Mouse (Mus musculus): Measurements from ENCODE around the gene Glb1l. TPM values are rescaled to one million over a fixed set of nuclear protein-coding genes. Genes with fewer than 3 reads are reported as not detected.
A peak's percentile ranks its signal among the peaks of the same experiment; 100 is the strongest.

Glb1l gene
- total and polyA plus RNA-seq, 2 experiments from 2014 or later, result 15.3 to 15.5 TPM

DNA sequence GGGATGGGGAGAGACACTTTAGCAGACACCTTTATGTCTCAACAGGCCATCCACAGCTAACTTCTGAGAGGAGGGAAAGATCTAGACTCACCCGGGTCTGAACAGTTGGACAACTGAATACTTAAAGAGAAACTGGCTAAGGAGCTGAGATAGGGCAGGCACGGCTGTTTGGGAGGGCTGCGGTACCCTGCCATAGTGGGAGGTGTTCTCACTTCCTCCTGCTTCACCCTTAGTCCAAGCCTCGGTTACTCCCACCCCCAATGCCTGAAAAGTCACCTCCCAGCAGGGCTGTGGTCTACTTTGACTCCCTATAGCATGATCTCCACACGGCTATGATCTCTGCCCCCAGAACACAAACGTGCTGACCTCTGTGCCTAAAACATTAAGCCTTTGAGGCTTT, 12.9 kb upstream of the Glb1l start:
- Histone ChIP-seq H3K27ac (no peak overlapping the region), H3K9ac (replicated peaks; ENCODE audit: low read length) (no peak overlapping the region), H3K4me1 (ENCODE audit: insufficient read depth, low read length) (peaks cover 5% of the 10 kb centered on the region), H3K4me3 (ENCODE audit: low read length) (no peak overlapping the region), H3K9me3 (ENCODE audit: low read length) (no peaks in the 10 kb centered on the region), H3K4me2 (ENCODE audit: low read depth, low read length) (no peak overlapping the region), H3K36me3 (ENCODE audit: insufficient read depth, low read length) (no peaks in the 10 kb centered on the region), H3K27me3 (ENCODE audit: insufficient read depth, low read length) (peaks cover 13% of the 10 kb centered on the region; the same call in 1 of the 2 replicates)
- DNase-seq (ENCODE audit: low spot score) (no peak), ATAC-seq (no peak)
- TF ChIP-seq CTCF (IDR thresholded peaks at IDR 0.05; ENCODE audit: low read depth), result no peak
- WGBS, result 74% methylated on average over 6 of the region's 6 CpGs

DNA sequence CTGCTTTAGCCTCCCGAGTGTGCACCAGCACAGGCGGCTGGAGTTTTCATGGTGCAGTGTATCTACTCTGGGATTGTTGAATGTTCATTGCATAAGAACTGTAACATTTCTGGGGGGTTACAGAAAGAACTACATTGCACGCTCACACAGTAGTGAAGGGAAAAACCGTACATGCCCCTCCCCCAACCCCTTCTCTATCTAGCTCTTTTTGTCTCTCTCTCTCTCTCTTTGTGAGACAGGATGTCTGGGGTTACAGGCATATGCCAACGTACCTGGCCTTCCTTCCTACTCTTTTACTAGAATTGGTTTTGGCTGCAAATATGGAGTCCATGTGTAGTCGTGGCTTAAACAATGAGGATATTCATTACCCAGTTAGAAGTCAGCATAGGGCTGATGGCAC, 12.3 kb upstream of the Glb1l start:
- Histone ChIP-seq H3K36me3 (ENCODE audit: insufficient read depth, low read length) (no peaks in the 10 kb centered on the region), H3K4me3 (ENCODE audit: low read length) (no peak overlapping the region), H3K27me3 (ENCODE audit: insufficient read depth, low read length) (peaks cover 13% of the 10 kb centered on the region; the same call in 1 of the 2 replicates), H3K27ac (no peak overlapping the region), H3K4me2 (ENCODE audit: low read depth, low read length) (no peak overlapping the region), H3K9me3 (ENCODE audit: low read length) (no peaks in the 10 kb centered on the region), H3K4me1 (ENCODE audit: insufficient read depth, low read length) (peaks cover 5% of the 10 kb centered on the region), H3K9ac (replicated peaks; ENCODE audit: low read length) (no peak overlapping the region)
- DNase-seq (ENCODE audit: low spot score) (no peak), ATAC-seq (no peak)
- WGBS, result 84% methylated on average over 6 of the region's 6 CpGs
- TF ChIP-seq CTCF (IDR thresholded peaks at IDR 0.05; ENCODE audit: low read depth), result no peak

DNA sequence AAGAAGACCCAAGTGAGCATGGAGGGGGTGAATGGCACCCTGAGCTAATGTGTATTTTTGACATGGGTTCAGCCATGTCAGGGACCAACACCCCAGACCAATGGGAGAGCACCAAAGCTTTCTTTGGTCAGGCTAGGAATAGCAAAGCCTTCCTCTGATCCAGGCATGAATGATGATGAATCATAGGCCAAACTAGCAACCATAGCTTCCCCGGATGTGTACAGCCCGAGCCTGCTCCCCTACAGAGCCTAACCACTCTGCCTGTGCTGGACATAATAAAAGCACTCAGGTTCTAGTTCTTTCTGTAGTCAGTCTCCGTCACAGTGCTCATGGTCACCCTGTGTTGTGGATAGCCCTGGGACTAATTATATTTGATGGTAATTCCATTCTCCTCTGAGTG, 10.9 kb upstream of the Glb1l start:
- WGBS, result 84% methylated on average over 3 of the region's 3 CpGs
- Histone ChIP-seq H3K4me1 (ENCODE audit: insufficient read depth, low read length) (peaks cover 5% of the 10 kb centered on the region), H3K27ac (no peak overlapping the region), H3K4me2 (ENCODE audit: low read depth, low read length) (no peak overlapping the region), H3K9me3 (ENCODE audit: low read length) (no peaks in the 10 kb centered on the region), H3K4me3 (ENCODE audit: low read length) (no peak overlapping the region), H3K9ac (replicated peaks; ENCODE audit: low read length) (no peak overlapping the region), H3K36me3 (ENCODE audit: insufficient read depth, low read length) (no peaks in the 10 kb centered on the region), H3K27me3 (ENCODE audit: insufficient read depth, low read length) (peaks cover 13% of the 10 kb centered on the region; the same call in 1 of the 2 replicates)
- ATAC-seq (no peak), DNase-seq (ENCODE audit: low spot score) (no peak)
- no peak for TF ChIP-seq CTCF (IDR thresholded peaks at IDR 0.05; ENCODE audit: low read depth)

DNA sequence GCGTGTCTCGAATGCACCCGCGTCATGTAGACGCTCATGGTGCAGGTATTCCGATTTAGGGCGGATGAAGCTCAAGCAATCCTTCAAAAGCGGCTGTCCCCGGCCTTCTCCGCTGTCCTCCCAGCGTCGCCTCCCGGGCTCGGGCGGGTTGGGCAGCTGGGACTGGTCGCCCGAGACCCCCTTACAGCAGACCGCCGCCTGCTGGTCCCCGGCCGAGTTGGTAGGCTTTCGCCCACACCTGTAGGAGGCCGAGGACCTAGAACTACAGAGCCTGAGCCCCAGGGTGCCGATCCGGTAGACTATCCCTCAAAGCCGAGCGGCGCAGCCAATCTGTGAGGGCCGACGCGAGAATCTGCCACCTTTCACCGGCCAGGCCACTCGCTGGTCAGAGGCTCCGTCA, 8.9 kb upstream of the Glb1l start, which contains the start of gene Tuba4a:
Gene Tuba4a (minus strand): TSS at position 335 of the 400 bp plus-strand sequence.
- Histone ChIP-seq H3K4me2 (ENCODE audit: low read depth, low read length) (peak within 1 kb of the TSS; percentile 74), H3K27ac (peak within 1 kb of the TSS; percentile 55; the same call in 1 of the 2 replicates), H3K9me3 (ENCODE audit: low read length) (no peaks in the 10 kb centered on the region), H3K4me3 (ENCODE audit: low read length) (peak within 1 kb of the TSS; percentile 46), H3K4me1 (ENCODE audit: insufficient read depth, low read length) (peaks cover 5% of the 10 kb centered on the region), H3K27me3 (ENCODE audit: insufficient read depth, low read length) (peaks cover 13% of the 10 kb centered on the region; the same call in 1 of the 2 replicates), H3K36me3 (ENCODE audit: insufficient read depth, low read length) (peaks cover 8% of the 10 kb centered on the region), H3K9ac (replicated peaks; ENCODE audit: low read length) (peak within 1 kb of the TSS; percentile 62)
- ATAC-seq, result peak; percentile 54
- peak; percentile 41 for DNase-seq (ENCODE audit: low spot score)
- TF ChIP-seq CTCF (IDR thresholded peaks at IDR 0.05; ENCODE audit: low read depth), result peak; percentile 55
- under 1% methylated on average over 34 of the region's 34 CpGs for WGBS

DNA sequence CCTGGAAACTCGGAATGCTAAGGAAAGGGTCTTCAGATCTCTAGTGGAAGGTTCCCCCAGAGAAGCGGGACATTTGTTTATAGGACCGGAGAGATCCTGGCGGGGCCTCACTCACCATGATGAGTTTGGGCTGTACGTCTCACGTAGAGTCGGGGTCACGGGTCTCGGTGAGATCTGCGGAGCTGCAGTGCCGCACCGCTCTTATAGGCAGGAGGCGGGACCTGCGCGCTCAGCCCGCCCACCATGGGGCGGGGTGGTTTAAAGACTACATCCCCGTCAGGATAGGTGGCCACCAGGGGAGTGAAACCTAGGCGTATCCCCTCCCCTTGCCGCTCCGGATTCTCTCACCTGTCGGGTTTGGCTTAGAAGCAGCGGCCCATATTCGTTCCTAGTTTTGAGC, 8.5 kb upstream of the Glb1l start:
- no peak for TF ChIP-seq CTCF (IDR thresholded peaks at IDR 0.05; ENCODE audit: low read depth)
- Histone ChIP-seq H3K4me1 (ENCODE audit: insufficient read depth, low read length) (peaks cover 5% of the 10 kb centered on the region), H3K4me3 (ENCODE audit: low read length) (peak overlapping the region; percentile 46), H3K27ac (peak overlapping the region; percentile 55; the same call in 1 of the 2 replicates), H3K9ac (replicated peaks; ENCODE audit: low read length) (peak overlapping the region; percentile 62), H3K27me3 (ENCODE audit: insufficient read depth, low read length) (peaks cover 13% of the 10 kb centered on the region; the same call in 1 of the 2 replicates), H3K9me3 (ENCODE audit: low read length) (no peaks in the 10 kb centered on the region), H3K4me2 (ENCODE audit: low read depth, low read length) (peak overlapping the region; percentile 74), H3K36me3 (ENCODE audit: insufficient read depth, low read length) (peaks cover 12% of the 10 kb centered on the region)
- ATAC-seq (peak; percentile 87), DNase-seq (ENCODE audit: low spot score) (peak; percentile 91)
- WGBS, result under 1% methylated on average over 24 of the region's 24 CpGs

DNA sequence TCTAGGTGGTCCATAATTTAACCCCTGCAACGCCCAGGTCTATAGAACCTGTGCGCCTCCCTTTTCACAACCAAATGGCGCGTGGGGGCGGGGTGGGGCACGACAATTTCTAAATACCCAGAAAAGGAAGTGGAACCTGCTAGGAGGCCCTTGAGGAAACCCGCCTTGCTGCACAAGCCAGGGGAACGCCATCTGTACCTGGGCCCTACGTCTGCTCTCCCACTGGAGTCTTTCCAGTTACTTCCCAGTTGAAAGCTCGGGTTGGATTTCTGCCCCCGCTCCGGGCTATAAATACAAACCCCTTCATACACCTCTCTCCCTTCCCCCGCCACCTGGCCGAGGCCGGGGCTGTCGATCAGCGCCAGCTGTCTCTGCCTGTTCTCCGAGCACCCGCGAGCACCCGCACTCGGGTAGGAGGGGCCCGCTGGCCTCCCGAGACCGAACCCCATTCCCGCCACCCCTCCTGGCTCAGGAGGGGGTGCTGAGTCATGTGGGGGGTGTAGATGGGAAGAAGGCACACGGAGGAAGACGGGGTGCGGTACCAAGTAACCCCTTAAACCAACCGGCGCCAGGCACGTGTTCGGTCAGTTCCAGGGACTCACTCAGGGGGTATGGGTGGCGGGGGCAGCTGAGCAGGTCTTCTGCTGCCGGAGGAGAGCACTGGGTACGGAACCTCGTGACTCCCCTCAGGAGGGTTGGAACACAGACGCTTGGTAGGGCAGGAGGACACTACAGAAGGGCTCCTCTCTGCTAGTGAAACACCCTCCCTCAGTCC, 7.8 kb upstream of the Glb1l start:
- WGBS, result 3% methylated on average over 38 of the region's 38 CpGs
- Histone ChIP-seq H3K27ac (peak overlapping the region; percentile 43; the same call in 1 of the 2 replicates), H3K4me1 (ENCODE audit: insufficient read depth, low read length) (peaks cover 5% of the 10 kb centered on the region), H3K9ac (replicated peaks; ENCODE audit: low read length) (peak overlapping the region; percentile 62), H3K4me3 (ENCODE audit: low read length) (peak overlapping the region; percentile 46), H3K4me2 (ENCODE audit: low read depth, low read length) (peak overlapping the region; percentile 74), H3K36me3 (ENCODE audit: insufficient read depth, low read length) (peaks cover 18% of the 10 kb centered on the region), H3K27me3 (ENCODE audit: insufficient read depth, low read length) (peaks cover 13% of the 10 kb centered on the region; the same call in 1 of the 2 replicates), H3K9me3 (ENCODE audit: low read length) (no peaks in the 10 kb centered on the region)
- DNase-seq (ENCODE audit: low spot score), result peak; percentile 11
- no peak for TF ChIP-seq CTCF (IDR thresholded peaks at IDR 0.05; ENCODE audit: low read depth)
- ATAC-seq, result peak; percentile 51

DNA sequence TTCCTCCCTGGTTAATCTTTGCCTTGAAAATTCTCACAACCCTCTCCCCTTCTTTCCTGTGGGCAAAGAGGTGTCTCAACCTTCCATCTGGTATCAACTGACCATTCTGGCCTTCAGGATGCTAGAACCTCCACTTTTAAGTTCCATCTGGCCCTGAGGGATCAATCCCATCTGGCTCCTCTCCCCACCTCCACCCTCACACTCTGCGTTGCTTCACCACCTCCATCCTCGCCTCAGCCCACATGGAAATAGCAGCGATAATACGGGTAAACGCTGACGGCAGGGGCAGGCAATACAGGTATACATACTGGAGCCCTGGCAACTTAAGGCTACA, 7.2 kb upstream of the Glb1l start:
- Histone ChIP-seq H3K4me3 (ENCODE audit: low read length) (peak overlapping the region; percentile 46), H3K4me1 (ENCODE audit: insufficient read depth, low read length) (peaks cover 5% of the 10 kb centered on the region), H3K9me3 (ENCODE audit: low read length) (no peaks in the 10 kb centered on the region), H3K27ac (no peak overlapping the region), H3K36me3 (ENCODE audit: insufficient read depth, low read length) (peaks cover 23% of the 10 kb centered on the region), H3K27me3 (ENCODE audit: insufficient read depth, low read length) (peaks cover 13% of the 10 kb centered on the region; the same call in 1 of the 2 replicates), H3K9ac (replicated peaks; ENCODE audit: low read length) (peak overlapping the region; percentile 62; the same call in 1 of the 2 replicates), H3K4me2 (ENCODE audit: low read depth, low read length) (peak overlapping the region; percentile 74)
- ATAC-seq (peak; percentile 3; the same call in 1 of the 2 replicates), DNase-seq (ENCODE audit: low spot score) (no peak)
- WGBS, result 6% methylated on average over 6 of the region's 6 CpGs
- no peak for TF ChIP-seq CTCF (IDR thresholded peaks at IDR 0.05; ENCODE audit: low read depth)

Data from hindbrain, postnatal 0 days (tissue).